Mouse (Mus musculus) ES-Bruce4 (cell line): ENCODE measurements at regions not wholly inside any gene's neighbourhood (a gene's known extent, or its start where the extent isn't known, plus 50 kb on each side); places are given as distances from the start of the nearest gene placed in this dataset.

Source experiments
- H3K27ac ChIP-seq: 2 replicates; pipeline ENCODE4 v1.5.1; 2012; ENCODE audit warnings: low read length, inconsistent platforms; ENCODE audit not compliant: insufficient read depth
- H3K27me3 ChIP-seq: 2 replicates; pipeline ENCODE4 v1.6.1; 2012; ENCODE audit warnings: mild to moderate bottlenecking, low read length, inconsistent platforms; ENCODE audit not compliant: control insufficient read depth, poor library complexity, insufficient read depth, severe bottlenecking
- H3K36me3 ChIP-seq: 2 replicates; pipeline ENCODE4 v1.6.1; 2012; ENCODE audit warnings: inconsistent platforms, mild to moderate bottlenecking, low read length, moderate library complexity; ENCODE audit not compliant: control insufficient read depth, poor library complexity, insufficient read depth, severe bottlenecking
- H3K4me1 ChIP-seq: one replicate; pipeline ENCODE4 v1.8.1; 2011; ENCODE audit warnings: low read length; ENCODE audit not compliant: control insufficient read depth, insufficient read depth
- H3K4me3 ChIP-seq: 2 replicates; pipeline ENCODE4 v1.5.1; 2011; ENCODE audit warnings: low read depth, mild to moderate bottlenecking, low read length
- H3K9ac ChIP-seq: 2 replicates; pipeline ENCODE4 v1.6.1; 2012; ENCODE audit warnings: low read depth, mild to moderate bottlenecking, inconsistent platforms; ENCODE audit not compliant: poor library complexity, severe bottlenecking
- H3K9me3 ChIP-seq: replicated peaks from 2 replicates; pipeline ENCODE4 v1.6.1; 2012; ENCODE audit warnings: mild to moderate bottlenecking, low read length, inconsistent platforms; ENCODE audit not compliant: control insufficient read depth, poor library complexity, insufficient read depth, severe bottlenecking
- CTCF ChIP-seq: IDR thresholded peaks from one replicate; pipeline ENCODE4 v1.8.1; 2011; ENCODE audit warnings: low read depth, low read length
- EP300 ChIP-seq: IDR thresholded peaks from 2 replicates; pipeline ENCODE4 v1.6.1; 2011; ENCODE audit warnings: low read depth, low read length; ENCODE audit not compliant: insufficient read depth
- POLR2A ChIP-seq: IDR thresholded peaks from one replicate; pipeline ENCODE4 v1.8.1; 2011; ENCODE audit warnings: low read length; ENCODE audit not compliant: insufficient read depth

- Histone ChIP-seq H3K4me1 (no peaks in the 10 kb centered on the region), H3K36me3 (no peaks in the 10 kb centered on the region), H3K4me3 (no peak overlapping the region), H3K27me3 (no peaks in the 10 kb centered on the region), H3K9ac (no peak overlapping the region), H3K9me3 (no peaks in the 10 kb centered on the region; the same call in 1 of the 2 replicates), H3K27ac (no peak overlapping the region)
- TF ChIP-seq CTCF (no peak), EP300 (no peak), POLR2A (no peak)
Observed at GRCm38 (mm10) chr1:138343451-138343850, 69.9 kb downstream of the Atp6v1g3 start.

- Histone ChIP-seq H3K27ac (no peak overlapping the region), H3K9ac (no peak overlapping the region), H3K4me3 (no peak overlapping the region), H3K36me3 (no peaks in the 10 kb centered on the region), H3K9me3 (no peaks in the 10 kb centered on the region; the same call in 1 of the 2 replicates), H3K4me1 (no peaks in the 10 kb centered on the region), H3K27me3 (no peaks in the 10 kb centered on the region)
- TF ChIP-seq CTCF, result no peak
- TF ChIP-seq EP300, result no peak
- no peak for TF ChIP-seq POLR2A
Observed at GRCm38 (mm10) chr1:138344920-138345319, 71.4 kb downstream of the Atp6v1g3 start.

- H3K4me3 ChIP-seq, result no peak overlapping the region
- TF ChIP-seq EP300, result no peak
- TF ChIP-seq CTCF, result no peak
- no peak for TF ChIP-seq POLR2A
Observed at GRCm38 (mm10) chr1:138345992-138346391, 72.5 kb downstream of the Atp6v1g3 start.

GRCm38 (mm10) chr1:138346904-138347303 lies 73.4 kb downstream of the Atp6v1g3 start:
- no peaks in the 10 kb centered on the region for H3K4me1 ChIP-seq
- TF ChIP-seq EP300 (no peak), CTCF (no peak), POLR2A (no peak)
- no peaks in the 10 kb centered on the region; the same call in 1 of the 2 replicates for H3K9me3 ChIP-seq
- H3K27ac ChIP-seq, result no peak overlapping the region
- no peak overlapping the region for H3K4me3 ChIP-seq
- H3K36me3 ChIP-seq, result no peaks in the 10 kb centered on the region
- no peak overlapping the region for H3K9ac ChIP-seq
- no peaks in the 10 kb centered on the region for H3K27me3 ChIP-seq

More at GRCm38 (mm10) chr1:138345992-138346391, 72.5 kb downstream of the Atp6v1g3 start:
- no peaks in the 10 kb centered on the region for H3K27me3 ChIP-seq
- no peak overlapping the region for H3K27ac ChIP-seq
- H3K36me3 ChIP-seq, result no peaks in the 10 kb centered on the region
- H3K4me1 ChIP-seq, result no peaks in the 10 kb centered on the region
- H3K9me3 ChIP-seq, result no peaks in the 10 kb centered on the region; the same call in 1 of the 2 replicates
- no peak overlapping the region for H3K9ac ChIP-seq

GRCm38 (mm10) chr1:138348447-138348846 lies 74.9 kb downstream of the Atp6v1g3 start:
- no peak overlapping the region for H3K4me3 ChIP-seq
- no peak overlapping the region for H3K27ac ChIP-seq
- no peaks in the 10 kb centered on the region; the same call in 1 of the 2 replicates for H3K9me3 ChIP-seq
- no peaks in the 10 kb centered on the region for H3K4me1 ChIP-seq
- no peaks in the 10 kb centered on the region for H3K27me3 ChIP-seq
- no peak overlapping the region for H3K9ac ChIP-seq
- no peak for TF ChIP-seq POLR2A
- TF ChIP-seq CTCF, result no peak
- no peak for TF ChIP-seq EP300
- no peaks in the 10 kb centered on the region for H3K36me3 ChIP-seq

GRCm38 (mm10) chr1:138349099-138349498 lies 75.6 kb downstream of the Atp6v1g3 start:
- Histone ChIP-seq H3K9me3 (no peaks in the 10 kb centered on the region; the same call in 1 of the 2 replicates), H3K4me1 (no peaks in the 10 kb centered on the region), H3K9ac (no peak overlapping the region), H3K4me3 (no peak overlapping the region), H3K36me3 (no peaks in the 10 kb centered on the region), H3K27ac (no peak overlapping the region), H3K27me3 (no peaks in the 10 kb centered on the region)
- TF ChIP-seq EP300 (no peak), POLR2A (no peak), CTCF (no peak)
